ENCODE assay signal across 19 mouse cellular contexts in genomic region chr8:94811654-94812053, GRCm38 (mm10). TPM values are rescaled to one million over a fixed set of nuclear protein-coding genes. Genes with fewer than 3 reads are reported as not detected.
DNase-seq lines count a peak whose midpoint lies in the region; ATAC-seq lines count a peak whose summit lies in the region.
"Had no signal": no experiment of that assay in that cellular context is flagged by ENCODE, and none has a peak within 500 bp of the region (broad histone marks: within the 10 kb centered on the region; RNA-seq: fewer than 3 reads in every experiment).

No protein-coding gene starts in this region.

- peak overlapping the region; percentile 21; the same call in 1 of the 2 replicates for H3K27ac ChIP-seq in liver, embryonic 12.5 days
- no peak overlapping the region for H3K27ac ChIP-seq in liver, embryonic 11.5 days (ENCODE audit: low read depth, low read length)
- H3K27ac ChIP-seq: embryonic facial prominence, embryonic 15.5 days; limb, embryonic 10.5 days; lung, embryonic 15.5 days; stomach, postnatal 0 days had no signal

- peaks cover 38% of the 10 kb centered on the region for H3K4me1 ChIP-seq in liver, embryonic 12.5 days
- H3K4me1 ChIP-seq in liver, embryonic 11.5 days (replicated peaks; ENCODE audit: control insufficient read depth, insufficient read depth, low read length) = peaks cover 9% of the 10 kb centered on the region; the same call in 1 of the 2 replicates
- H3K4me1 ChIP-seq: lung, embryonic 15.5 days had no signal

- DNase-seq in liver, embryonic 11.5 days (ENCODE audit: low spot score) = no peak
- DNase-seq in NIH3T3 (ENCODE audit: low read depth) = peak; percentile 69
- peak; percentile 65 to 78 for DNase-seq in adrenal gland, postnatal 36 days
- no peak for DNase-seq in lung, adult 18-20 months
- DNase-seq in kidney, adult 8-10 months = no peak
- DNase-seq: heart, adult 11 months; kidney, postnatal 14 days had no signal

- no peaks in the 10 kb centered on the region for H3K36me3 ChIP-seq in liver, embryonic 12.5 days
- H3K36me3 ChIP-seq in liver, embryonic 11.5 days (ENCODE audit: control insufficient read depth, insufficient read depth, low read length) = no peaks in the 10 kb centered on the region
- H3K36me3 ChIP-seq: embryonic facial prominence, embryonic 15.5 days; limb, embryonic 10.5 days; lung, embryonic 15.5 days; neural tube, embryonic 15.5 days had no signal

- 0 out of 2 replicates have a peak, but pooled peaks cover 7% of the 10 kb centered on the region for H3K27me3 ChIP-seq in liver, embryonic 12.5 days (replicated peaks)
- no peaks in the 10 kb centered on the region for H3K27me3 ChIP-seq in liver, embryonic 11.5 days (replicated peaks; ENCODE audit: control insufficient read depth, insufficient read depth, low read length)
- H3K27me3 ChIP-seq: embryonic facial prominence, embryonic 15.5 days; forebrain, embryonic 13.5 days; lung, embryonic 15.5 days; neural tube, embryonic 15.5 days had no signal

- 53% methylated on average over 6 of the region's 6 CpGs for WGBS in liver, embryonic 12.5 days (ENCODE audit: insufficient replicate concordance)
- WGBS in liver, embryonic 11.5 days = 57% methylated on average over 6 of the region's 6 CpGs

- H3K4me2 ChIP-seq in liver, embryonic 12.5 days = no peak overlapping the region
- H3K4me2 ChIP-seq in liver, embryonic 11.5 days = no peak overlapping the region
- H3K4me2 ChIP-seq: embryonic facial prominence, embryonic 15.5 days; lung, embryonic 15.5 days had no signal

- no peak for ATAC-seq in liver, embryonic 12.5 days
- no peak for ATAC-seq in liver, embryonic 11.5 days (replicated peaks; ENCODE audit: low FRiP score)
- ATAC-seq in megakaryocyte progenitor cell, adult 5-6 weeks (replicated peaks; ENCODE audit: poor library complexity) = peak; percentile 68
- ATAC-seq: CD4-positive, CD25-positive, alpha-beta regulatory T cell, adult 4 months had no signal

- H3K4me3 ChIP-seq in liver, embryonic 12.5 days = no peak overlapping the region
- no peak overlapping the region for H3K4me3 ChIP-seq in liver, embryonic 11.5 days (ENCODE audit: low read depth, low read length)
- H3K4me3 ChIP-seq: embryonic facial prominence, embryonic 15.5 days; forebrain, embryonic 13.5 days; limb, embryonic 10.5 days; lung, embryonic 15.5 days; megakaryocyte, embryonic 14.5 days; neural tube, embryonic 15.5 days had no signal

- no peak overlapping the region for H3K9ac ChIP-seq in liver, embryonic 12.5 days
- no peak overlapping the region for H3K9ac ChIP-seq in liver, embryonic 11.5 days (ENCODE audit: low read depth, low read length)
- H3K9ac ChIP-seq: embryonic facial prominence, embryonic 15.5 days; lung, embryonic 15.5 days had no signal

- H3K9me3 ChIP-seq in liver, embryonic 12.5 days (replicated peaks) = no peaks in the 10 kb centered on the region
- no peaks in the 10 kb centered on the region for H3K9me3 ChIP-seq in liver, embryonic 11.5 days (ENCODE audit: control insufficient read depth, low read length)
- H3K9me3 ChIP-seq: embryonic facial prominence, embryonic 15.5 days; forebrain, embryonic 13.5 days; limb, embryonic 10.5 days; lung, embryonic 15.5 days; megakaryocyte, embryonic 14.5 days; neural tube, embryonic 15.5 days had no signal

RNA-seq across cellular contexts. Expression of gene Ccl17, which starts 1.4 kb away (rescaled TPM):
- 0.36 TPM in 1 of 2 replicates, not detected in the other for polyA plus RNA-seq in liver, embryonic 12.5 days (2016; fragmentation: Nextera tagmentation; extraction: Ambion mirVana)
- polyA plus RNA-seq in liver, embryonic 11.5 days (2014; fragmentation: Nextera tagmentation; extraction: Ambion mirVana) = 0.62 and 1.3 TPM in 2 replicates
- 1 to 10 TPM; 1.0 to 1.4 TPM for total RNA-seq in adrenal gland, postnatal 36 days (2021)
- total RNA-seq in megakaryocyte progenitor cell, adult 5-6 weeks (2015) = 0.34 and 1.5 TPM in 2 replicates
- not detected in 2 replicates for total RNA-seq in megakaryocyte progenitor cell, adult 5-6 weeks (2017)
- polyA plus RNA-seq: CD4-positive, CD25-positive, alpha-beta regulatory T cell, adult 4 months; embryonic facial prominence, embryonic 15.5 days; forebrain, embryonic 13.5 days; hindbrain, embryonic 11.5 days; limb, embryonic 10.5 days; spleen, adult 2 months had no signal

RNA-seq across cellular contexts. Expression of gene Coq9, which starts 26.5 kb away (rescaled TPM):
- 55.1 and 57.2 TPM in 2 replicates for polyA plus RNA-seq in liver, embryonic 12.5 days (2016; fragmentation: Nextera tagmentation; extraction: Ambion mirVana)
- 82.2 and 82.9 TPM in 2 replicates for polyA plus RNA-seq in liver, embryonic 11.5 days (2014; fragmentation: Nextera tagmentation; extraction: Ambion mirVana)
- 100 to 1,000 TPM; 152 to 219 TPM for total RNA-seq in adrenal gland, postnatal 36 days (2021)
- total RNA-seq in megakaryocyte progenitor cell, adult 5-6 weeks (2015) = 30.4 and 36.1 TPM in 2 replicates
- 54.2 and 57.8 TPM in 2 replicates for total RNA-seq in megakaryocyte progenitor cell, adult 5-6 weeks (2017)

RNA-seq across cellular contexts. Expression of gene Ciapin1, which starts 26.5 kb away (rescaled TPM):
- 80.9 and 83.4 TPM in 2 replicates for polyA plus RNA-seq in liver, embryonic 12.5 days (2016; fragmentation: Nextera tagmentation; extraction: Ambion mirVana)
- polyA plus RNA-seq in liver, embryonic 11.5 days (2014; fragmentation: Nextera tagmentation; extraction: Ambion mirVana) = 94.8 and 99.5 TPM in 2 replicates
- 100 to 1,000 TPM in 1 of 2 experiments, 10 to 100 TPM in 1; 70.2 to 106 TPM for total RNA-seq in adrenal gland, postnatal 36 days (2021)
- total RNA-seq in megakaryocyte progenitor cell, adult 5-6 weeks (2015) = 29.3 and 34.5 TPM in 2 replicates
- 49.1 and 58.0 TPM in 2 replicates for total RNA-seq in megakaryocyte progenitor cell, adult 5-6 weeks (2017)

RNA-seq across cellular contexts. Expression of gene Cx3cl1, which starts 39.8 kb away (rescaled TPM):
- polyA plus RNA-seq in liver, embryonic 12.5 days (2016; fragmentation: Nextera tagmentation; extraction: Ambion mirVana) = 0.45 and 0.49 TPM in 2 replicates
- polyA plus RNA-seq in liver, embryonic 11.5 days (2014; fragmentation: Nextera tagmentation; extraction: Ambion mirVana) = 0.53 and 0.78 TPM in 2 replicates
- 10 to 100 TPM; 26.2 to 35.5 TPM for total RNA-seq in adrenal gland, postnatal 36 days (2021)
- total RNA-seq in megakaryocyte progenitor cell, adult 5-6 weeks (2015) = 0.57 TPM in 1 of 2 replicates, not detected in the other
- not detected in 2 replicates for total RNA-seq in megakaryocyte progenitor cell, adult 5-6 weeks (2017)
- polyA plus RNA-seq: CD4-positive, CD25-positive, alpha-beta regulatory T cell, adult 4 months had no signal

RNA-seq across cellular contexts. Expression of gene Polr2c, which starts 45.6 kb away (rescaled TPM):
- polyA plus RNA-seq in liver, embryonic 12.5 days (2016; fragmentation: Nextera tagmentation; extraction: Ambion mirVana) = 107 and 112 TPM in 2 replicates
- 162 and 172 TPM in 2 replicates for polyA plus RNA-seq in liver, embryonic 11.5 days (2014; fragmentation: Nextera tagmentation; extraction: Ambion mirVana)
- 10 to 100 TPM; 65.7 to 70.6 TPM for total RNA-seq in adrenal gland, postnatal 36 days (2021)
- total RNA-seq in megakaryocyte progenitor cell, adult 5-6 weeks (2015) = 64.3 and 66.4 TPM in 2 replicates
- 55.2 and 65.0 TPM in 2 replicates for total RNA-seq in megakaryocyte progenitor cell, adult 5-6 weeks (2017)

Comparison
In these comparisons a context has a peak if more than half of its experiments do, and no peak if none do; other contexts are left out.
1. DNase-seq: peak in NIH3T3 (single experiment) and adrenal gland, postnatal 36 days (2 of 2); none in liver, embryonic 11.5 days (single experiment), lung, adult 18-20 months (0 of 2) and kidney, adult 8-10 months (0 of 2).